Mouse (Mus musculus) lung, adult 2 months (tissue): ENCODE measurements at regions not wholly inside any gene's neighbourhood (a gene's known extent, or its start where the extent isn't known, plus 50 kb on each side); places are given as distances from the start of the nearest gene placed in this dataset.

Experiments
- DNase-seq: peaks from one replicate; pipeline ENCODE4 v3.0.0; 2022
- H3K4me1 ChIP-seq: fragments of 200-500 bp; 2 replicates; pipeline ENCODE4 v1.6.1; 2011; ENCODE audit warnings: low read length; ENCODE audit not compliant: control insufficient read depth, insufficient read depth
- H3K4me3 ChIP-seq: fragments of 200-500 bp; replicated peaks from 2 replicates; pipeline ENCODE3; 2011; ENCODE audit warnings: low read depth, mild to moderate bottlenecking, control low read depth, low read length; ENCODE audit errors: extremely low read depth
- CTCF ChIP-seq: fragments of 200-500 bp; IDR thresholded peaks from 2 replicates; pipeline ENCODE4 v1.5.1; 2011; ENCODE audit warnings: mild to moderate bottlenecking, low read length, control low read depth; ENCODE audit not compliant: insufficient read depth
- POLR2A ChIP-seq: fragments of 200-500 bp; IDR thresholded peaks from 2 replicates; pipeline ENCODE4 v1.6.1; 2011; ENCODE audit warnings: low read depth, mild to moderate bottlenecking, control low read depth, low read length, borderline replicate concordance; ENCODE audit errors: extremely low read depth
- WGBS: fragments of 180-500 bp; shearing (Covaris S2); methylation state at CpG from one replicate; pipeline ENCODE4 v1.1.7; 2018; 5-methylcytosine and 5-hydroxymethylcytosine counted together

DNA sequence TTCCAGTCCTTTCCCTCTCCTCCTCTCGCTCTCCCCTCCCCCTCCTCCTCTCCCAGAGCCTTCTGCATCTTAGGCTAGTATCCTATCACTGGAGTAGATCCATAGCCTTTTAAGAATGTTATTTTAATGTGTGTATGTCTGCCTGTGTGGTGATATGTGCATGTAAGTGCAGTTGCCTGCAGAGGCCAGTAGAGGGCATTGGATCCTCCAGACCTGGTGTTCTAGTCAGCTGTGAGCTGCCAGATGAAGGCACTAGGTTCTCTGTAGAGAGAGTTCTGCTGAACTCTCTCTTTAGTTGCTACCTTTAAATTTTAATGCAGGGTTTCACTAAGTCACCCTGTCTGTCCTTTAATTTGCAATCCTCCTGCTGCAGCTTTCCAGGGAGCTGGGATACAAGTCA, 83.9 kb upstream of the Id2 start:
- TF ChIP-seq POLR2A (no peak), CTCF (peak; percentile 32; the same call in 1 of the 2 replicates)
- 100% methylated on average over 1 of the region's 1 CpGs for WGBS

DNA sequence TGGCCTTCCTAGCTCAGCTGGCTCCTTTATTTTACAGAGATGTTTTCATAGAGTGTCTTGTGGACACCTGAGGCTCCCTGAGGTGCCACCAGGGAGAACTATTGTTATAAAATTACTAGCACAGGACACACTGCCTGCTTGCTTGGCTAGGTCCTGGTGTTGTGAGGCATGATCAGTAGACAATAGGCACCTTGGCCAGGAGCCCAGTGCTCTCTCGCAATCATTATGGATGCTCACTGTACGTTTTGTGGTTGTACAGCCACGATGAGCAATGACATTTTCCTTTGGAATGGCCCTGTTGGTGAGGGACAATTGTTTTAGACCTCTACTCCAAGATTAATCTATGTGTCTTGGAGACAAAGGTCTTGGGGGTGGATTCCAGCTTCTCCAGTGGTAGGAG, 83.3 kb upstream of the Id2 start:
- TF ChIP-seq CTCF (no peak), POLR2A (no peak)
- H3K4me1 ChIP-seq, result peaks cover 2% of the 10 kb centered on the region; the same call in 1 of the 2 replicates
- no peak overlapping the region for H3K4me3 ChIP-seq
- no peak for DNase-seq
- WGBS, result 36% methylated on average over 3 of the region's 3 CpGs

More for the DNA sequence above, 83.9 kb upstream of the Id2 start:
- no peak for DNase-seq
- Histone ChIP-seq H3K4me3 (no peak overlapping the region), H3K4me1 (peaks cover 2% of the 10 kb centered on the region; the same call in 1 of the 2 replicates)

DNA sequence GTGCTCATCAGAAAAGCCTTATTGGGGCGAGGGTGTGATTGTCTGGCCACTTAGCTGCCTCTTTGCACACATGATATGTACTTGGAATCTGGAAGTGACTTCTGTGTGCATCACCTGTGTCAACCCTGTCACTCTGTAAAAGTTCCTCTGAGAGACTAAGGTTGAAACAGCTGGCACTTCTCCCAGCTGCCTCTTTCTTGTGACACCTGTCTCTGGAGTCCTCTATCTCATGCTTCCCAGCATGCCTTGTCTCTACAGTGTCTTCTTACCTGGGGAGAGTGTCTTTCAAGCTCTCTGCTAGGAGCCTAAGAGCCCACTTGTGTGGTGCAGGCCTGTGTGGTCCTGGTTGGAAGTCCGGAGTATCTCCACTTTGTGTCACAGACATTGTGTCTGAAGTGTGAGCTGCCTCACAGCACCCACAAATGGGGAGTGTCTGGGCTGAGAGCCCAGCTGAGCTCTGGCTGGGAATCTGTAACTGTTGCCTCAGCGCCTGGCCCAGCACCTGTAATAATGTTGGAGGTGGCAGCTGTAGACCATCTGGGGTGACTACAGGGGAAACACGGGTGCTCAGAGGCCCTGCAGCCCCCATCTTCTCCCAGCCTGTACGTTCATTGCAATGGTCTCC, 81.7 kb upstream of the Id2 start:
- 68% methylated on average over 5 of the region's 5 CpGs for WGBS
- Histone ChIP-seq H3K4me1 (peaks cover 2% of the 10 kb centered on the region; the same call in 1 of the 2 replicates), H3K4me3 (no peak overlapping the region)
- TF ChIP-seq POLR2A (no peak), CTCF (no peak)
- no peak for DNase-seq

DNA sequence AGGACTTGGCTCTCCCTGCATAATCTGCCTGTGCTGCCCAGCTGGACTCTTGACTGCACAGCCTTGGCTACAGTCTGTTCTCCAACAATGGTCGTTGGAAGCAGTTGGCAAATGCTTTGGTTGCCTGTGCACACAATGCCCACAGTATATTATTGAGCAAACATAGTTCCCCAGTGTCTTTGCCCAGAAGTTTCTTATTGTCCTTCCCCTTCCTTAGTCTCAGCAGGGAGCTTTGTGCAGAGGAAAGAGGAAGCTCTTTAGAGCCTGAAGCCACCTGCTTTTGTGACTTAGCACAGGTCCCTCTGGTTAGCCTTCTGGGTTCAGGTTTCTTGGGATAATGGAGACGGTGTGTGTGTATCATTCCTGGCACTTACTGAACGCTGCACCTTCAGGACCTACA, 80.9 kb upstream of the Id2 start:
- WGBS, result 60% methylated on average over 3 of the region's 3 CpGs
- Histone ChIP-seq H3K4me3 (no peak overlapping the region), H3K4me1 (peaks cover 2% of the 10 kb centered on the region; the same call in 1 of the 2 replicates)
- TF ChIP-seq POLR2A (no peak), CTCF (no peak)
- DNase-seq, result no peak

GRCm38 (mm10) chr12:25176565-25176964, 79.6 kb upstream of the Id2 start:
- Histone ChIP-seq H3K4me3 (no peak overlapping the region), H3K4me1 (peaks cover 2% of the 10 kb centered on the region; the same call in 1 of the 2 replicates)
- no peak for TF ChIP-seq CTCF
- no peak for TF ChIP-seq POLR2A
- DNase-seq, result no peak
- WGBS, result 57% methylated on average over 3 of the region's 3 CpGs

- TF ChIP-seq POLR2A (no peak), CTCF (no peak)
- WGBS, result 79% methylated on average over 6 of the region's 6 CpGs
- no peak for DNase-seq
- Histone ChIP-seq H3K4me1 (peaks cover 2% of the 10 kb centered on the region; the same call in 1 of the 2 replicates), H3K4me3 (no peak overlapping the region)
Measured at GRCm38 (mm10) chr12:25173064-25173463, 76.1 kb upstream of the Id2 start.

DNA sequence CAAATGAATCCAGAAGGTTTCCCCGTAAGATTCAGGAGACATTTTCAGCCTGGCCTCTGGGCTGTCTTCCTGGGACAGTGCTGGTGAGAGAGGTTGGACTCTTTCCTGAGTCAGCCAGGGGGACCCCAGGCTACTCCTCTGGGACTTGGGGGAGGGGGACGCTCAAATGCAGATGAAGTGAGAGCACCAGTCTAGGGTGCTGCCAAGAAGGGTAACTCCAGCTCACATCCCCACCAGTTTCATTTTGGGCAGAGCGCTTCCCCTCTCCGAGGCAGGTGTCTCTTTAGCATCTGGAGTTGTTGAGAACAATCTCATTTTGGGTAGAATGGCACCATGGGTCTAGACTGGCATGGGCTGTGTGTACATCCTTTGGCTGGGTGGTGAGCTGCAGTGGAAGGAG, 75.5 kb upstream of the Id2 start:
- peaks cover 3% of the 10 kb centered on the region; the same call in 1 of the 2 replicates for H3K4me1 ChIP-seq
- WGBS, result 87% methylated on average over 4 of the region's 4 CpGs
- H3K4me3 ChIP-seq, result no peak overlapping the region

GRCm38 (mm10) chr12:25169611-25170010, 72.7 kb upstream of the Id2 start:
- WGBS, result 75% methylated on average over 3 of the region's 3 CpGs
- Histone ChIP-seq H3K4me3 (no peak overlapping the region), H3K4me1 (peaks cover 10% of the 10 kb centered on the region)
- no peak for TF ChIP-seq POLR2A
- no peak for TF ChIP-seq CTCF
- DNase-seq, result no peak

More for the DNA sequence above, 75.5 kb upstream of the Id2 start:
- TF ChIP-seq POLR2A (no peak), CTCF (no peak)
- DNase-seq, result no peak

DNA sequence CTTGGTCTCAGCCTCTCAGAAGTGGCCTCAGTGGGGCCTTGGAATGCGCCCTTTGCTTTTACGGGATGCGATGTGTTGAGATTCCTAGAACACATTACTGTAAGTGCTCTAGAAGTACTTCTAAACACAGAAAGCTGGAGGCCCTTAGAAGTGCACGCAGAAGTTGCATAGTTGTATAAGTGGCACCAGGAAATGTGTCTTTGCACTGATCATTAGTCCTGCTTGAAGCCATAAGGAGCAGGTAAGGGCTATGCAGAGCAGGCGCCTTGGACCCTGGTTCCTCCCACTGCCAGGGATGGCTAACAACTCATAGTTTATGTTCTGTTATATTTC, 71.2 kb upstream of the Id2 start:
- no peak for DNase-seq
- WGBS, result 67% methylated on average over 5 of the region's 5 CpGs
- no peak for TF ChIP-seq POLR2A
- no peak for TF ChIP-seq CTCF
- Histone ChIP-seq H3K4me1 (peaks cover 22% of the 10 kb centered on the region), H3K4me3 (no peak overlapping the region)

DNA sequence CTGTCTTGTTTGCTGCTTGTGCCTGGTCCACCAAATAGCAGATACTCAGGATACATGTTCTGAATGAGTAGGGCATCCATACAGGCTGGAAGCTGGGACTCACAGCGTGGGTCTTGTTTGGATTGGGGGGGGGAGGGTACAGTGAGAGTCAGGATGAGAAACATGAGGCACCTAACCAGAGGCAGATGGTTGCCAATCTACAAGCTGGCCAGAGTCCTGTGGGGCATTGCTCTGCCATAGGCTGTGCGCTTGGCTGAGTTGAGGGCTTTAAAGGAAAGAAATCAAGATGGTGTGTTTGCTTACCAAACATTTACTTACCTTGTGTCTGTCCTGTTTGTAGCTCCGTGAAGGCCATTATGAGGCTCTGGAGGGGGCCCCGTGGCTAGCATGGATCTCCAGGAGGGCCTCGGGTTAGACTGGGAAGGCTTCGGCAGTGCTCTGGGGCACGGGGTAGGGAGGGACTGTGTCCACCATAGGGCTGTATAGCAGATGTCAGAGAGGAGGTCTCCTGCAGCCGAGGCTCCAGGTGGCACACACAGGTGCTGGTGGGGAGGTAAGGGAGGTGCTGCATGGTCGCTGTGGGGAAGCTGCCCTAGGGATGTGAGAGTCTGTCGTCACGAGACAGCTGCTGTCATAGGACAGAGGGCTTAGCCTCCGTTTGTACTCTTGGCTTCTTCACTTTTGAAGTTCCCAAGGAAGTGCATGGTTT, 70.7 kb upstream of the Id2 start:
- 58% methylated on average over 12 of the region's 12 CpGs for WGBS
- TF ChIP-seq CTCF (no peak), POLR2A (no peak)
- peaks cover 22% of the 10 kb centered on the region for H3K4me1 ChIP-seq
- H3K4me3 ChIP-seq, result no peak overlapping the region
- DNase-seq, result no peak
